Mouse (Mus musculus): ENCODE results near the gene Tnk2.

DNA sequence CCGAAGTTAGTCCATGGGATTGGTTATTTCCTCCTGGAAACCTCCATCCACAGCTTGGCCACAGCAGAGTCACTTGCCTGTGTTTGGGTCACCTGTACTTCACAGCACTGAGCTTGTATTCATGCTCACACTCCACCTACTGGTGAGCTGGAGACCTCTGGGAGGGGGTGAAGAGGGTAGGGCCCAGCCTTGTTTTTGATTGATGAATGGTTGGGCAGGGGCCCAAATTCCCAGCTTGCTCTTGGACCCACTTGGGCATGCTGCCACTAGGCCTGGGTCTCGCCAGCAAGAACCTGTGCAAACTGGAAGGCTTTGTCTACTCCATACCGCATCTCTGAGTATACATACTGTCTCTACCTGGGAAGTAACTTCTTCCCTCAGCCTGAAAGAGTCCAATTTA lies 8.4 kb upstream of the Tnk2 start:
- TF ChIP-seq CTCF (conservative IDR thresholded peaks at IDR 0.05; ENCODE audit: insufficient read depth, insufficient read length, low read depth, low read length) (peak; percentile 31; the same call in 1 of the 2 replicates), POLR2A (IDR thresholded peaks at IDR 0.05; ENCODE audit: low read depth, low read length) (no peak)
